Mouse (Mus musculus): ENCODE measurements around the gene Sept12.

GRCm38 (mm10) chr16:4960260-4960659 lies 37.4 kb downstream of the Sept12 start:
- TF ChIP-seq CTCF (IDR thresholded peaks at IDR 0.05; ENCODE audit: low read depth), result no peak
- TF ChIP-seq EP300 (IDR thresholded peaks at IDR 0.05; ENCODE audit: low read depth), result no peak
